8 mouse cellular contexts compared by ENCODE assay signal in the genomic region with DNA sequence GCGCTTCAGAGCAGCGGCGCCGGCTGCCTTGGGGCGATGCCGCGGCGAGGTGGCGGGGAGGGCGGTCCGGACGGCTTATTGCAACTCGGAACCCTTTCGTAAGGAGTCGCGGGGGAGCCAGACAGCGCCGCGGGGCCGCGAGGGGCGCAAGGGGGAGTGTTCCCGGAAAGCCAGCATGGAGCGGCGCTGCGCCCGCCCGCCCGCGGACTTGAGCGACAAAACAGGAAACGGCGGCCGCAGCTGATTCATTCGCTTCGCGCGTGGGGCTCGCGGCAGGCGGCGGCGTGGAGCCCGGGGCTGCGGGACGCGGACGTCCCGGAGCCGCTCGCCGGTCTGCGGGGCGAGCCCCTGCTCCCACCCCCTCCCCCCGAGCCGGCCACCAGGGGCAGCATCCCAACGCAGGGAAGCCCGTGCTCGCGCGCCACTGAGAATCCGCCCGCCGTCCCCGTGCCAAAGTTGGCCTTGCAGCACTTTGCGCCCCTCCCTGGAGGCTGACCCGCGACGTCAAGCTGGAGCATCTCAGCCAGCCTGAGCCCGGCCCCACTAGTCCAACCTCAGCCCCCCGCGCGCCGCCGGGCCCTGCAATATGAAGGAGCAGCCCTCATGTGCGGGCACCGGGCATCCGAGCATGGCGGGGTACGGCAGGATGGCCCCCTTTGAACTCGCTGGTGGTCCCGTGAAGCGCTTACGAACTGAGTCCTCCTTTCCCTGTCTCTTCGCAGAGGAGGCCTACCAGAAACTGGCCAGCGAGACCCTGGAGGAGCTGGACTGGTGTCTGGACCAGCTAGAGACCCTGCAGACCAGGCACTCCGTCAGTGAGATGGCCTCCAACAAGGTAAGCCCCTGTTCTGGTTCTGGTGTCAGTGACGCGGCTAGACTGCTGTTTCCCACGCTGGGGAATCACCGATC.
A peak's percentile ranks its signal among the peaks of the same experiment; 100 is the strongest.
DNase-seq lines count a peak whose midpoint lies in the region; ATAC-seq and TF ChIP-seq lines count a peak whose summit lies in the region.

No protein-coding gene starts in this region.

- ATAC-seq in frontal cortex, adult (ENCODE audit: low TSS enrichment), result peak; percentile 54

- H3K4me1 ChIP-seq in cerebellum, adult 2 months (ENCODE audit: control insufficient read depth, insufficient read depth, low read length), result peaks cover 17% of the 10 kb centered on the region
- H3K4me1 ChIP-seq in hindbrain, embryonic 10.5 days (replicated peaks), result peaks cover 25% of the 10 kb centered on the region

- no peaks in the 10 kb centered on the region for H3K27me3 ChIP-seq in cerebellum, adult 2 months (ENCODE audit: control insufficient read depth, insufficient read depth, low read length)
- H3K27me3 ChIP-seq in hindbrain, embryonic 10.5 days (ENCODE audit: insufficient read depth, poor library complexity, severe bottlenecking), result peaks cover 23% of the 10 kb centered on the region

- peak; percentile 88 for DNase-seq in Muller cell, postnatal 12 days (ENCODE audit: inconsistent ontology term)
- peak; percentile 71 to 74 for DNase-seq in cerebellum, adult 2 months
- peak; percentile 80 for DNase-seq in hindbrain, embryonic 10.5 days (ENCODE audit: low spot score)
- peak; percentile 46 to 55 for DNase-seq in layer of hippocampus, postnatal 36 days
- peak; percentile 70 for DNase-seq in lung, postnatal 14 days
- peak; percentile 53 for DNase-seq in ovary, postnatal 14 days (ENCODE audit: low spot score)
- peak; percentile 88 for DNase-seq in thymus, postnatal 25 days

- TF ChIP-seq CTCF in cerebellum, adult 2 months (IDR thresholded peaks at IDR 0.05; ENCODE audit: borderline replicate concordance, insufficient read depth, low read depth, low read length), result no peak; the same call in 1 of the 2 replicates

- 3% methylated on average over 76 of the region's 91 CpGs for WGBS in cerebellum, adult 2 months
- WGBS in hindbrain, embryonic 10.5 days, result under 1% methylated on average over 91 of the region's 91 CpGs

- H3K9me3 ChIP-seq in hindbrain, embryonic 10.5 days, result no peaks in the 10 kb centered on the region

- peak overlapping the region; percentile 88 for H3K27ac ChIP-seq in cerebellum, adult 2 months (ENCODE audit: insufficient read depth, low read length)
- peak overlapping the region; percentile 89 for H3K27ac ChIP-seq in hindbrain, embryonic 10.5 days

- no peak for TF ChIP-seq POLR2A in cerebellum, adult 2 months (IDR thresholded peaks at IDR 0.05; ENCODE audit: borderline replicate concordance, insufficient read depth, low read length)

- H3K4me3 ChIP-seq in cerebellum, adult 2 months (replicated peaks; ENCODE audit: insufficient read depth, low read depth, low read length), result peak overlapping the region; percentile 87
- H3K4me3 ChIP-seq in hindbrain, embryonic 10.5 days, result peak overlapping the region; percentile 69

- no peaks in the 10 kb centered on the region for H3K36me3 ChIP-seq in hindbrain, embryonic 10.5 days

Comparison
In these comparisons a context has a peak if more than half of its experiments do, and no peak if none do; other contexts are left out.
1. Peak in every context shown above with its lines: DNase-seq, ATAC-seq, H3K4me3 ChIP-seq and H3K27ac ChIP-seq.